Mouse (Mus musculus): ENCODE results near the gene Cfdp1. TPM values are rescaled to one million over a fixed set of nuclear protein-coding genes. Genes with fewer than 3 reads are reported as not detected.

Cfdp1 gene
- total RNA-seq, 1 experiment = 190 TPM

GRCm38 (mm10) chr8:111825219-111825618, 28.9 kb downstream of the Cfdp1 start:
- Histone ChIP-seq H3K9me3 (ENCODE audit: control insufficient read depth, insufficient read depth, low read depth, low read length) (no peaks in the 10 kb centered on the region), H3K36me3 (ENCODE audit: control insufficient read depth, insufficient read depth, low read length, poor library complexity, severe bottlenecking) (peaks cover 23% of the 10 kb centered on the region), H3K4me3 (ENCODE audit: insufficient read depth in 1 of 2, low read depth in 1 of 2, low read length in 2 of 2, poor library complexity in 1 of 2, severe bottlenecking in 1 of 2) (no peak overlapping the region), H3K9ac (ENCODE audit: insufficient read depth, low read depth, low read length, poor library complexity, severe bottlenecking) (no peak overlapping the region), H3K27ac (ENCODE audit: insufficient read depth, low read depth, low read length, poor library complexity, severe bottlenecking) (no peak overlapping the region), H3K4me1 (ENCODE audit: control insufficient read depth in 2 of 2, insufficient read depth in 2 of 2, low read length in 2 of 2, poor library complexity in 1 of 2) (peaks cover 1 to 2% of the 10 kb centered on the region in 2 experiments; a peak in 1 of 4 replicates)
- in situ Hi-C loops (cut with MboI; ENCODE audit: low sequenced_read_pairs in 2 of 2, unreplicated experiment in 2 of 2) = no loop called here
- no peak for TF ChIP-seq ZC3H11A (IDR thresholded peaks at IDR 0.05; ENCODE audit: borderline replicate concordance, low read depth, low read length)
- no peak for TF ChIP-seq ZNF384 (IDR thresholded peaks at IDR 0.05; ENCODE audit: low read depth, low read length)
- TF ChIP-seq HCFC1 (IDR thresholded peaks at IDR 0.05; ENCODE audit: borderline replicate concordance, insufficient read depth, low read length) = no peak
- TF ChIP-seq MAFK (IDR thresholded peaks at IDR 0.05; ENCODE audit: insufficient read depth, low read depth, low read length) = no peak
- no peak for TF ChIP-seq CHD2 (IDR thresholded peaks at IDR 0.05; ENCODE audit: low read depth, low read length)
- DNase-seq (ENCODE audit: low read depth, low spot score) = no peak

- H3K9me3 ChIP-seq (ENCODE audit: control insufficient read depth, insufficient read depth, low read depth, low read length) = no peaks in the 10 kb centered on the region
- H3K9ac ChIP-seq (ENCODE audit: insufficient read depth, low read depth, low read length, poor library complexity, severe bottlenecking) = no peak overlapping the region
- H3K36me3 ChIP-seq (ENCODE audit: control insufficient read depth, insufficient read depth, low read length, poor library complexity, severe bottlenecking) = peaks cover 26% of the 10 kb centered on the region
- no peak overlapping the region for H3K27ac ChIP-seq (ENCODE audit: insufficient read depth, low read depth, low read length, poor library complexity, severe bottlenecking)
- in situ Hi-C loops (cut with MboI; ENCODE audit: low sequenced_read_pairs in 2 of 2, unreplicated experiment in 2 of 2) = no loop called here
- H3K4me1 ChIP-seq (ENCODE audit: control insufficient read depth in 2 of 2, insufficient read depth in 2 of 2, low read length in 2 of 2, poor library complexity in 1 of 2) = peaks cover 1 to 2% of the 10 kb centered on the region in 2 experiments; a peak in 2 of 4 replicates
- no peak for DNase-seq (ENCODE audit: low read depth, low spot score)
- H3K4me3 ChIP-seq (ENCODE audit: insufficient read depth in 1 of 2, low read depth in 1 of 2, low read length in 2 of 2, poor library complexity in 1 of 2, severe bottlenecking in 1 of 2) = no peak overlapping the region
- TF ChIP-seq ZC3H11A (IDR thresholded peaks at IDR 0.05; ENCODE audit: borderline replicate concordance, low read depth, low read length) (peak; percentile 28; the same call in 1 of the 2 replicates), HCFC1 (IDR thresholded peaks at IDR 0.05; ENCODE audit: borderline replicate concordance, insufficient read depth, low read length) (no peak), ZNF384 (IDR thresholded peaks at IDR 0.05; ENCODE audit: low read depth, low read length) (no peak)
These were observed 29.8 kb downstream of the Cfdp1 start for GRCm38 (mm10) chr8:111824334-111824733.

- Histone ChIP-seq H3K4me1 (ENCODE audit: control insufficient read depth in 2 of 2, insufficient read depth in 2 of 2, low read length in 2 of 2, poor library complexity in 1 of 2) (peaks cover 1 to 2% of the 10 kb centered on the region in 2 experiments; a peak in 2 of 4 replicates), H3K36me3 (ENCODE audit: control insufficient read depth, insufficient read depth, low read length, poor library complexity, severe bottlenecking) (peaks cover 22% of the 10 kb centered on the region)
These were observed 32.9 kb downstream of the Cfdp1 start for GRCm38 (mm10) chr8:111821199-111821598.

GRCm38 (mm10) chr8:111820691-111821090, 33.4 kb downstream of the Cfdp1 start:
- Histone ChIP-seq H3K27ac (ENCODE audit: insufficient read depth, low read depth, low read length, poor library complexity, severe bottlenecking) (no peak overlapping the region), H3K36me3 (ENCODE audit: control insufficient read depth, insufficient read depth, low read length, poor library complexity, severe bottlenecking) (peaks cover 22% of the 10 kb centered on the region), H3K9ac (ENCODE audit: insufficient read depth, low read depth, low read length, poor library complexity, severe bottlenecking) (no peak overlapping the region)

More at GRCm38 (mm10) chr8:111821199-111821598, 32.9 kb downstream of the Cfdp1 start:
- H3K9me3 ChIP-seq (ENCODE audit: control insufficient read depth, insufficient read depth, low read depth, low read length) = no peaks in the 10 kb centered on the region
- H3K27ac ChIP-seq (ENCODE audit: insufficient read depth, low read depth, low read length, poor library complexity, severe bottlenecking) = no peak overlapping the region
- in situ Hi-C loops (cut with MboI; ENCODE audit: low sequenced_read_pairs in 2 of 2, unreplicated experiment in 2 of 2) = no loop called here
- TF ChIP-seq ZNF384 (IDR thresholded peaks at IDR 0.05; ENCODE audit: low read depth, low read length) = 0 out of 2 replicates have a peak, but pooled peaks have one; percentile 27
- TF ChIP-seq CHD2 (IDR thresholded peaks at IDR 0.05; ENCODE audit: low read depth, low read length) = no peak
- H3K9ac ChIP-seq (ENCODE audit: insufficient read depth, low read depth, low read length, poor library complexity, severe bottlenecking) = no peak overlapping the region
- DNase-seq (ENCODE audit: low read depth, low spot score) = no peak
- H3K4me3 ChIP-seq (ENCODE audit: insufficient read depth in 1 of 2, low read depth in 1 of 2, low read length in 2 of 2, poor library complexity in 1 of 2, severe bottlenecking in 1 of 2) = no peak overlapping the region

GRCm38 (mm10) chr8:111820018-111820417, 34.1 kb downstream of the Cfdp1 start:
- peaks cover 22% of the 10 kb centered on the region for H3K36me3 ChIP-seq (ENCODE audit: control insufficient read depth, insufficient read depth, low read length, poor library complexity, severe bottlenecking)
- no peak for DNase-seq (ENCODE audit: low read depth, low spot score)
- no peak overlapping the region for H3K4me3 ChIP-seq (ENCODE audit: insufficient read depth in 1 of 2, low read depth in 1 of 2, low read length in 2 of 2, poor library complexity in 1 of 2, severe bottlenecking in 1 of 2)
- H3K9ac ChIP-seq (ENCODE audit: insufficient read depth, low read depth, low read length, poor library complexity, severe bottlenecking) = no peak overlapping the region
- no peak for TF ChIP-seq HCFC1 (IDR thresholded peaks at IDR 0.05; ENCODE audit: borderline replicate concordance, insufficient read depth, low read length)
- no peak for TF ChIP-seq ZC3H11A (IDR thresholded peaks at IDR 0.05; ENCODE audit: borderline replicate concordance, low read depth, low read length)
- TF ChIP-seq ZNF384 (IDR thresholded peaks at IDR 0.05; ENCODE audit: low read depth, low read length) = no peak
- TF ChIP-seq MAFK (IDR thresholded peaks at IDR 0.05; ENCODE audit: insufficient read depth, low read depth, low read length) = no peak
- no peak for TF ChIP-seq CHD2 (IDR thresholded peaks at IDR 0.05; ENCODE audit: low read depth, low read length)
- H3K9me3 ChIP-seq (ENCODE audit: control insufficient read depth, insufficient read depth, low read depth, low read length) = no peaks in the 10 kb centered on the region
- H3K4me1 ChIP-seq (ENCODE audit: control insufficient read depth in 2 of 2, insufficient read depth in 2 of 2, low read length in 2 of 2, poor library complexity in 1 of 2) = peaks cover 2 to 5% of the 10 kb centered on the region in 2 experiments; a peak in 3 of 4 replicates
- H3K27ac ChIP-seq (ENCODE audit: insufficient read depth, low read depth, low read length, poor library complexity, severe bottlenecking) = no peak overlapping the region
- in situ Hi-C loops (cut with MboI; ENCODE audit: low sequenced_read_pairs in 2 of 2, unreplicated experiment in 2 of 2) = no loop called here

More at GRCm38 (mm10) chr8:111820691-111821090, 33.4 kb downstream of the Cfdp1 start:
- TF ChIP-seq HCFC1 (IDR thresholded peaks at IDR 0.05; ENCODE audit: borderline replicate concordance, insufficient read depth, low read length) = no peak
- in situ Hi-C loops (cut with MboI; ENCODE audit: low sequenced_read_pairs in 2 of 2, unreplicated experiment in 2 of 2) = no loop called here
- peaks cover 2 to 3% of the 10 kb centered on the region in 2 experiments; a peak in 3 of 4 replicates for H3K4me1 ChIP-seq (ENCODE audit: control insufficient read depth in 2 of 2, insufficient read depth in 2 of 2, low read length in 2 of 2, poor library complexity in 1 of 2)
- DNase-seq (ENCODE audit: low read depth, low spot score) = no peak
- no peaks in the 10 kb centered on the region for H3K9me3 ChIP-seq (ENCODE audit: control insufficient read depth, insufficient read depth, low read depth, low read length)
- no peak overlapping the region for H3K4me3 ChIP-seq (ENCODE audit: insufficient read depth in 1 of 2, low read depth in 1 of 2, low read length in 2 of 2, poor library complexity in 1 of 2, severe bottlenecking in 1 of 2)
